Mouse (Mus musculus): ENCODE results near the gene Slc34a3.

GRCm38 (mm10) chr2:25203631-25204214 lies 30.4 kb downstream of the Slc34a3 start:
- TF ChIP-seq CTCF (IDR thresholded peaks at IDR 0.05; ENCODE audit: borderline replicate concordance, control insufficient read depth, extremely low read depth, insufficient read depth, low read length, poor library complexity), result no peak
- no peak for TF ChIP-seq POLR2A (IDR thresholded peaks at IDR 0.05; ENCODE audit: control insufficient read depth, extremely low read depth, insufficient read depth, low read length, poor library complexity)
